In the genomic region with DNA sequence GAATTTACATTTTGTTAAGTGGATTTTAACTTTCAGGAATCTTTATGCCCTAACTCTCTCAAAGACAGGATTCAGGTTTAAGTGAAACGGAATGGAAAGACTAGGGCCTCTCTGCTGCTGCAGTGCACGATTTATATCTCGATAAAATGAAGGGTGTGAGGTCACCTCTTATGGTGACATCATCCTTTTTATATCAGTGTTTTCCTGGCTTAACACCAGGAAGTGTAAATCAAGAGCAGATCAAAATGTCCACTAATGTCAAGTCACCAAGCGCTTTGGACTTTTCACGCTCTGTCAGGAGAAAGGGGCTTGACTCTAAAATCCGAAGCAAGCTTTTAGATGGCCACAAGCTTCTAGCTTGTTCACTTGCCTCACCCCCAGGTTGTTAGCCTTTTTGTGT, we compare ENCODE assay signal across 20 mouse cellular contexts. TPM values are rescaled to one million over a fixed set of nuclear protein-coding genes. Genes with fewer than 3 reads are reported as not detected.
DNase-seq lines count a peak whose midpoint lies in the region; ATAC-seq and TF ChIP-seq lines count a peak whose summit lies in the region.
"Had no signal": no experiment of that assay in that cellular context is flagged by ENCODE, and none has a peak within 500 bp of the region (broad histone marks: within the 10 kb centered on the region; RNA-seq: fewer than 3 reads in every experiment).

No protein-coding gene starts in this region.

- peaks cover 13% of the 10 kb centered on the region; the same call in 1 of the 2 replicates for H3K36me3 ChIP-seq in heart, adult 2 months (ENCODE audit: control insufficient read depth, insufficient read depth, low read length)
- H3K36me3 ChIP-seq in heart, embryonic 14.5 days (ENCODE audit: control insufficient read depth, insufficient read depth, low read length), result 0 out of 2 replicates have a peak, but pooled peaks cover 2% of the 10 kb centered on the region
- no peaks in the 10 kb centered on the region for H3K36me3 ChIP-seq in intestine, postnatal 0 days (ENCODE audit: control insufficient read depth, insufficient read depth)
- H3K36me3 ChIP-seq in intestine, embryonic 15.5 days, result no peaks in the 10 kb centered on the region
- H3K36me3 ChIP-seq: embryonic facial prominence, embryonic 15.5 days; hindbrain, embryonic 12.5 days had no signal

- H3K4me3 ChIP-seq in heart, adult 2 months, result no peak overlapping the region
- H3K4me3 ChIP-seq in heart, embryonic 14.5 days (ENCODE audit: control insufficient read depth in 1 of 2, insufficient read depth in 1 of 2, low read depth in 1 of 2, low read length in 2 of 2), result no peak overlapping the region
- no peak overlapping the region for H3K4me3 ChIP-seq in intestine, postnatal 0 days (ENCODE audit: low read depth, low read length)
- H3K4me3 ChIP-seq in intestine, embryonic 15.5 days (replicated peaks), result no peak overlapping the region
- H3K4me3 ChIP-seq: embryonic facial prominence, embryonic 15.5 days; erythroblast, embryonic 14.5 days; forebrain, embryonic 10.5 days; hindbrain, embryonic 12.5 days had no signal

- TF ChIP-seq POLR2A in heart, adult 2 months (IDR thresholded peaks at IDR 0.05; ENCODE audit: insufficient read depth, low read depth, low read length), result no peak

- H3K9me3 ChIP-seq in heart, embryonic 14.5 days (ENCODE audit: control insufficient read depth, low read length), result no peaks in the 10 kb centered on the region
- H3K9me3 ChIP-seq in intestine, postnatal 0 days (ENCODE audit: control insufficient read depth), result no peaks in the 10 kb centered on the region
- H3K9me3 ChIP-seq in intestine, embryonic 15.5 days, result no peaks in the 10 kb centered on the region
- H3K9me3 ChIP-seq: embryonic facial prominence, embryonic 15.5 days; forebrain, embryonic 10.5 days; G1E; hindbrain, embryonic 12.5 days had no signal

- no peak for TF ChIP-seq CTCF in heart, adult 2 months (IDR thresholded peaks at IDR 0.05)
- no peak for TF ChIP-seq CTCF in intestine, postnatal 0 days (IDR thresholded peaks at IDR 0.05; ENCODE audit: low read depth)

- intact Hi-C loops in heart, adult 2 months (cut with DNase I), result no loop called here
- intact Hi-C loops in heart, postnatal 36 days (cut with DNase I), result no loop called here
- intact Hi-C loops in heart, postnatal 14 days (cut with DNase I), result loop anchor here (5.0 kb wide), 1 partner anchor 37 kb away; a partner anchor contains a TSS

- no peak overlapping the region for H3K9ac ChIP-seq in heart, adult 2 months (ENCODE audit: low read depth, low read length)
- H3K9ac ChIP-seq in heart, embryonic 14.5 days (ENCODE audit: low read length), result no peak overlapping the region
- H3K9ac ChIP-seq in intestine, postnatal 0 days (ENCODE audit: low read depth, low read length), result no peak overlapping the region
- no peak overlapping the region for H3K9ac ChIP-seq in intestine, embryonic 15.5 days
- H3K9ac ChIP-seq: embryonic facial prominence, embryonic 15.5 days; hindbrain, embryonic 12.5 days had no signal

- no peak for ATAC-seq in heart, embryonic 14.5 days (ENCODE audit: insufficient number of reproducible peaks, insufficient read depth, low FRiP score, low read depth)
- ATAC-seq in intestine, postnatal 0 days, result 0 out of 2 replicates have a peak, but pooled peaks have one; percentile 25
- ATAC-seq in intestine, embryonic 15.5 days, result no peak
- ATAC-seq: forebrain, embryonic 14.5 days; hindbrain, embryonic 16.5 days; inflammation-experienced regulatory T-cells, adult 6 months had no signal

- H3K4me2 ChIP-seq in heart, embryonic 14.5 days (ENCODE audit: low read length), result no peak overlapping the region
- no peak overlapping the region for H3K4me2 ChIP-seq in intestine, postnatal 0 days (replicated peaks; ENCODE audit: low read depth)
- H3K4me2 ChIP-seq in intestine, embryonic 15.5 days (replicated peaks), result no peak overlapping the region
- H3K4me2 ChIP-seq: embryonic facial prominence, embryonic 15.5 days; heart, embryonic 11.5 days; hindbrain, embryonic 12.5 days had no signal

- H3K27ac ChIP-seq in heart, adult 2 months, result peak overlapping the region; percentile 48
- H3K27ac ChIP-seq in heart, embryonic 14.5 days (replicated peaks in 1 of 2; ENCODE audit: control insufficient read depth in 1 of 2, insufficient read depth in 1 of 2, low read depth in 2 of 2, low read length in 2 of 2), result peak overlapping the region; percentile 37 to 97; a peak in 3 of 4 replicates
- no peak overlapping the region for H3K27ac ChIP-seq in intestine, postnatal 0 days (ENCODE audit: low read depth, low read length)
- H3K27ac ChIP-seq in intestine, embryonic 15.5 days, result no peak overlapping the region
- H3K27ac ChIP-seq: embryonic facial prominence, embryonic 15.5 days; forebrain, embryonic 10.5 days; hindbrain, embryonic 12.5 days had no signal

- peaks cover 3% of the 10 kb centered on the region for H3K79me2 ChIP-seq in heart, adult 2 months (replicated peaks; ENCODE audit: control insufficient read depth, insufficient read depth, low read length)

- H3K27me3 ChIP-seq in heart, adult 2 months (ENCODE audit: control insufficient read depth, insufficient read depth, low read length), result no peaks in the 10 kb centered on the region
- no peaks in the 10 kb centered on the region for H3K27me3 ChIP-seq in heart, embryonic 14.5 days (ENCODE audit: control insufficient read depth, insufficient read depth, low read length)
- no peaks in the 10 kb centered on the region for H3K27me3 ChIP-seq in intestine, postnatal 0 days (replicated peaks; ENCODE audit: control insufficient read depth, insufficient read depth, low read length)
- no peaks in the 10 kb centered on the region for H3K27me3 ChIP-seq in intestine, embryonic 15.5 days (replicated peaks)
- H3K27me3 ChIP-seq: embryonic facial prominence, embryonic 15.5 days; hindbrain, embryonic 12.5 days had no signal

- TF ChIP-seq EP300 in heart, adult 2 months (IDR thresholded peaks at IDR 0.05; ENCODE audit: insufficient read depth, low read depth, low read length), result no peak

- no peak for DNase-seq in heart, adult 2 months
- no peak for DNase-seq in heart, postnatal 36 days
- DNase-seq in heart, postnatal 14 days, result no peak
- DNase-seq: adrenal gland, adult 8-10 months; adrenal gland, postnatal 36 days; cerebellum, adult 2 months; cerebellum, postnatal 10 days; kidney, adult 18-20 months had no signal

- peaks cover 13% of the 10 kb centered on the region for H3K4me1 ChIP-seq in heart, adult 2 months (ENCODE audit: control insufficient read depth, insufficient read depth, low read length)
- H3K4me1 ChIP-seq in heart, embryonic 14.5 days (ENCODE audit: control insufficient read depth in 2 of 2, insufficient read depth in 2 of 2, low read length in 2 of 2), result peaks cover 22 to 56% of the 10 kb centered on the region in 2 experiments
- no peaks in the 10 kb centered on the region for H3K4me1 ChIP-seq in intestine, postnatal 0 days (replicated peaks; ENCODE audit: control insufficient read depth, insufficient read depth, low read length)
- H3K4me1 ChIP-seq in intestine, embryonic 15.5 days (replicated peaks), result peaks cover 3% of the 10 kb centered on the region; the same call in 1 of the 2 replicates

- 60% methylated on average over 6 of the region's 6 CpGs for WGBS in heart, adult 2 months
- WGBS in heart, embryonic 14.5 days, result 41% methylated on average over 6 of the region's 6 CpGs
- WGBS in intestine, postnatal 0 days, result 78% methylated on average over 6 of the region's 6 CpGs
- WGBS in intestine, embryonic 15.5 days, result 84% methylated on average over 6 of the region's 6 CpGs

RNA-seq across cellular contexts. Expression of a gene that starts 38.6 kb away (rescaled TPM):
- total RNA-seq in heart, adult 2 months (2021), result 10 to 100 TPM; 13.6 to 14.0 TPM
- polyA plus RNA-seq in heart, adult 2 months (2012; rRNA removed), result 7.5 and 9.8 TPM in 2 replicates
- total RNA-seq in heart, postnatal 36 days (2021), result 10 to 100 TPM; 15.6 to 18.1 TPM
- polyA plus RNA-seq in heart, embryonic 14.5 days (2014; fragmentation: Nextera tagmentation; extraction: Ambion mirVana), result 13.3 and 14.0 TPM in 2 replicates
- 10 to 100 TPM; 17.5 to 17.7 TPM for total RNA-seq in heart, postnatal 14 days (2021)
- polyA plus RNA-seq in intestine, postnatal 0 days (2015; fragmentation: Nextera tagmentation; extraction: Ambion mirVana), result 3.7 and 4.4 TPM in 2 replicates
- 6.4 and 7.0 TPM in 2 replicates for polyA plus RNA-seq in intestine, embryonic 15.5 days (2015; fragmentation: Nextera tagmentation; extraction: Ambion mirVana)

Comparison
In these comparisons a context has a peak if more than half of its experiments do, and no peak if none do; other contexts are left out.
1. H3K27ac ChIP-seq: peak in heart, adult 2 months (single experiment) and heart, embryonic 14.5 days (2 of 2); none in intestine, postnatal 0 days (single experiment) and intestine, embryonic 15.5 days (single experiment).